Mouse (Mus musculus) kidney, postnatal 36 days (tissue): Measurements from ENCODE around the gene Hist1h4c.
A peak's percentile ranks its signal among the peaks of the same experiment; 100 is the strongest.
"Not testable (repeated sequence)": the region's sequence is repeated elsewhere in the genome, so short reads cannot be mapped to it uniquely, and the experiment has no call there.

ENCODE experiments used
- DNase-seq, 2 experiments: peaks; one replicate each; pipeline ENCODE4 v3.0.0; 2021 to 2022; ENCODE audit warnings: mixed read lengths in 2 of 2

The Hist1h4c gene

DNA sequence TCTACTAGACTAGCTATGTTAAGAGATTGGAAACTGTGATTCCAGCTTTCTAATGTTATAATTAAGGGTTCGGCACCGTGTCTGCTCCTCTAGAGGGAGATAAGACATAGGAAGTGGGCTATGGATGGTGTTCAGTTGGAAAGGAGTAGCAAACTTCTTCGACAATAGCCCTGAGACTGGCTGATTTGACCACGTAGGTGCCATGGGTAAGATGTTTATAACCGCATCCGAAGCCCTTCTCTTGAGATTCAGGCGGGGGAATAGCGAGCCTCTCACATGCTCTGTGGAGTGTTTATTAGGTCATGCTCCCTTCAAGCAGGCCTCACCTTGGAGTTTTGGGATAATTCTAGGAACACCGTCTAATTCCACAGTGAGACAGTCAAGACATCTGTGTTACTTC is 3.3 kb downstream of the Hist1h4c start:
- DNase-seq, result no peak

DNA sequence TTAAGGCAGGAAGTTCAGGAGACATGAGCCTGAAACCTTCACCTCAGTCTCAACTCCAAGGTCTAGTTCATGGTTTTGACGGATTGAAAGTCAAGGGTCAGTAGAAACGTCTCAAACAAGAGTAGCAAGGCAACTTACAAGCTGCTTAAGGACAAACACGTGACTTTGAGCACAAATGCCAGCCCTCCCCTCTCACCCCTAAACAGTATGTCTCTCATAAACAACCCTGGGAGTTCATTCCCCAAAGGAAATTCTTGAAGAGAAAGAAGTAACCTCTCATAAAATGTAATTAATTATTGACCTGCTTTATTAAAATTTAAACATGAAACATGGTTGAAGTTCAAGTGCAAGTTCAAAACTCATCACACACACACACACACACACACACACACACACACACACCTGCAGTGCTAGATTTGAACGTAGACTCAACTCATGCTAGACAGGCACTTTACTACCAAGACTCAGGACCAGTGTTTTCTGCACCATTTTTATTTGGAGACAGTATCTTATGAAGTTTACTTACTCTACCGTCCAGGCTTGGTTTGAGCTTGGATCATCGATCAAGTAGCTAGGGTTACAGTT is 4.3 kb downstream of the Hist1h4c start:
- DNase-seq, result peak; percentile 74 to 83

DNA sequence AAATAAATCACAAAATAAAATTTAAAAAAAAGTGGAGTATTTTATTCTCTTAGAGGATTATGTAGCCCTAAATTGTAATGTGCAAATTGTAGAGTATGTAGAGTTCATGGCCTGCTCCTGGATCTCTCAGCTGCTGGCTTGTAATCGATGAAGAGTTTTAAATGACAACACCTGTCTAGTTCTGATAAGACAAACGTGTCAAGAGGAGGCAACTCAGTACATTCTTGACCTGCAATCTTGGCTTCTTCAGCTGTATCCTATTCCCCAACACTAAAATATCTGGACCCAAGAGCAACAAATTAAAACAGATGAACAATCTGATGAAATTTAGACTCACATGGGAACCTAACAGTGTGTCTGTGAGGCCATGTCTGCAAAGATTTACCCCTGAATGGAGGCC is 8.8 kb downstream of the Hist1h4c start:
- DNase-seq, result no peak

DNA sequence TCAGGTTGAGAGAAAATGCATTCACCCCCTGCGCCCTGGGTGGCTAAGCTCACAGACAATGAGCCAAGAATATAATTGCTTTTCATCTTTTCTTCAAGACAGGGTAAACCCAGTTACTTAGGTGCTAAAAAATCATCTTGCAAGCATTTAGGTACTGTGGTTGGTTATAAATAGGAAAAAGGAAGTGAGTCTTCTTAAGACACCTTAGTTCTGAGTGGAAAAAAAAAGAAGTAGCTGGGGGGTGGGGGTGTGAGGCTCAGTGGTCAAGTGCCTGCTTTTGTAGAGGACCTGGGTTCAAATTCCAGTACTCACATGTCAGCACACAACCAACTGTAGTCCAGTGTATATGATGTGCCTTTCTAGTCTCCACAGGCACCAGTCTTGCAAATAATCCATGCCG is 9.3 kb downstream of the Hist1h4c start:
- DNase-seq, result no peak

DNA sequence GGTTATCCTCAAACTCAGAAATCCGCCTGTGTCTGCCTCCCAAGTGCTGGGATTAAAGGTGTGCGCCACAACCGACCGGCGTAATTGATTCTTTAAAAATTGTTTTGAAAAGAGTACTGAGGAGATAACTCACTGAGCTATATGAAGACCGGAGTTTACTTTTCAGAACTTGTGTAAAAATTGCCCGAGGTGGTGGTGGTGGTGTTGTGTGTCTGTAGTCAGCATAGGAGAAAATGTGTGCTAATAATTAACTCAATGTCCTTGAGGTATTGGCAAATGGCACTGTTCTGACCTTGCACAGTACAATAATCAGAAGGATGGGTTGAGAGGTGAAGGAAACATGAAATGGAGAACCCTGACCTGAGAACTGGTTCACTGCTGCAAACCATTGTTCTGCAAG is 10.3 kb downstream of the Hist1h4c start:
- peak; percentile 25 to 52 for DNase-seq

DNA sequence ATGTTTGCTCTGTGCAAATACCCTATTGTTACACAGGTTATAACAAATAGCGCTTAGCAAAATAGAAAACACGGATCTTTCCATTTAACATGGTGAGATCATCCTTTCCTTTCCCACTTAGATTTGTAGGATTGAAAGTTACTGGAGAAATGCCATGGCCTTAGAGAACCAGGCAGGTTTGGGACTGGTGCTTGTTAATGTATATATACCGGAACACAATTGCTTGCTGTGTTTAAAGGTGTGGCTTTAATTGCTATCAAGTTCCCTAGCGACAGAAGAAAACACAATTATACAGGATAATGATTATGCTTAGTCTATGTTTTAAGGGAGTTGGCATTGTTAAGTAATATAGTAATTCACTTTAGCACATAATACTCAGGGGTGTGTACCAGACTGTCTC is 11.1 kb downstream of the Hist1h4c start:
- DNase-seq, result no peak

DNA sequence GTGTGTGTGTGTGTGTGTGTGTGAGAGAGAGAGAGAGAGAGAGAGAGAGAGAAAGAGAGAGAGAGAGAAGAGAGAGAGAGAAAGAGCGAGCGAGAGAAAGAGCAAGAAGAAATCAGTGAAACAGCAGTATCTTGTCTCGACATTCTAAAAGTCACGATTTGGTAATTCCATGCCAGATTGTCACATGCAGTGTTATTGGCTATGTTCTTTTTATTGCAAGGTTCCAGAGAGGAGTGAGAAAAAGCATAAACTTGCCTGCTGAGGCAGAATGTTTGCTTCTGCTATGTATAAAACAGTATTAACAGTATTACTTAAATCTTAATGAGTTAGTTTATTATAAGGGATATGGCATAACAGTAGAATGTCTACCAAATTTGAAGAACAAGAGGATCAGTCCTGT is 12.3 kb downstream of the Hist1h4c start:
- DNase-seq, result no peak

DNA sequence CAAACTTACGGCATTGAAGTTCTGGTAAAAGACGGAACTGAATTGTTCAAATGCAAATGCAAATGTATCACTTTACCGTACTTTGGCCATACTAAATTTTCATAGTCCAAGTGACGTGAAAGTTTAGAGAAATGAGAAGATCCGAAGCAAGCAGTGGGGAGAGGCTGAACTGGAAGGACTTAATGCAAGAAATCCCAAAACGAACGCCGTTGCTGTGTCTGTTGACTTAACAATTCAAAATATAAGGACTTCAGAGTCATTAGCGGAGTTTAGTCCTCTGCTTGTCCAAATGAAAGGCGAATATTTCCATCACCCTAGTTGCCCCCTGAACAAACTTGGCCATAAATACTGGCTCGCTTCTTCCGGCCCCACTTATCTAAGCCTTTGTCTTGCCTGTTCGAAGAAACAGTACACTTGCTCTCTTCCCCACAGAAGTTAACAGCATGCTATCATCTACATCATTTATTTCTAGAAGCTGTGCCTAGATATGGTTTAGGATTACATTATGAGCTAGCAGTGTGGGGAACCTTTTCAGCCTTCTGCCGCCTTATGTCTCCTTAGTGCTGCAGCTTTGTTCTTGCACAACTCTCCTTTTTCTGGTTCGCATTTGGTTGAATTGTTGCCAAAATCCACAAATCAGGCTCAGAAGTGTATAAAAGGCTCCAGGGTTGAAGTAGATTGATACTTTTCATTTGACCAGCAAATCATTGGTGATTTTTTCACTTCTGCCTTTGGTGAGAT is 13.0 kb downstream of the Hist1h4c start:
- no peak for DNase-seq

DNA sequence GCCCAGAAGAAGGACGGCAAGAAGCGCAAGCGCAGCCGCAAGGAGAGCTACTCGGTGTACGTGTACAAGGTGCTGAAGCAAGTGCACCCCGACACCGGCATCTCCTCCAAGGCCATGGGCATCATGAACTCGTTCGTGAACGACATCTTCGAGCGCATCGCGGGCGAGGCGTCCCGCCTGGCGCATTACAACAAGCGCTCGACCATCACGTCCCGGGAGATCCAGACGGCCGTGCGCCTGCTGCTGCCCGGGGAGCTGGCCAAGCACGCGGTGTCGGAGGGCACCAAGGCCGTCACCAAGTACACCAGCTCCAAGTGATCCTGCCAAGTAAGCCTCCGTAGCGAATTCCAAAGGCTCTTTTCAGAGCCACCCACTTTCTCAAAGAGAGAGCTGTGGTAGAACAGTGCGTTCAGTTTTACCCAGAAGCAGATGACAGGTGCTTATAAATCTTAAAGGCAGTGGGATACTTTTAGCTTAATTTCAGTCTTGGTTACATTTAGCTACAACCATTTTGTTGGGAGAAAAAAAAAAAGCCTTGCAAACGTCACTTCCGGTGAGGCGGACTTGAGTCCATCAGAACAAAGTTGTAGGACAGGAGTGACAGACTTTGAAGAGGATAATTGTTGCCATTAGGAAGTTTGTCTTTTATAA is 13.8 kb downstream of the Hist1h4c start:
- DNase-seq, result peak; percentile 69 to 78

DNA sequence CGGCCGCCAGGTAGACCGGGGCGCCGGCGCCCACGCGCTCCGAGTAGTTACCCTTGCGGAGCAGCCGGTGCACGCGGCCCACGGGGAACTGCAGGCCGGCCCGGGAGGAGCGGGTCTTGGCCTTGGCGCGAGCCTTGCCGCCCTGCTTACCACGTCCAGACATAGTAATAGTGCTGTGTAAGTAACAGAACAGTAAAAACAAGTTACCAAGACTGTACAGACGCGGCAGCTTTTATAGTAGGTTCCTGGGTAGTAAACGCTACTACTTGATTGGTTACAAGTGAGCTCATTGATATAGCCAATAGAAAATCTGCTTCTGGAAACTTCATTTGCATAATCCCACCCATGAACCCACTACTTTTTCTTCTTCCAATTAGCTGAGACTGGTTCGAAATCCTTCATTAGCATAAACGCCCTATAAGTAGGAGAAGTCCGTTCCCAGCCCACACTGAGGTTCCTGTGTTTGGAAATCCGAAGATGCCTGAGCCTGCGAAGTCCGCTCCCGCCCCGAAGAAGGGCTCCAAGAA is 14.4 kb downstream of the Hist1h4c start, which contains the start of the genes Hist1h2ac and Hist1h2bc:
Gene Hist1h2ac, minus strand, starts transcription at position 194 of the 527 bp plus-strand sequence.
Gene Hist1h2bc, plus strand, starts transcription at position 445 of the 527 bp plus-strand sequence.
- peak; percentile 75 to 95 for DNase-seq

DNA sequence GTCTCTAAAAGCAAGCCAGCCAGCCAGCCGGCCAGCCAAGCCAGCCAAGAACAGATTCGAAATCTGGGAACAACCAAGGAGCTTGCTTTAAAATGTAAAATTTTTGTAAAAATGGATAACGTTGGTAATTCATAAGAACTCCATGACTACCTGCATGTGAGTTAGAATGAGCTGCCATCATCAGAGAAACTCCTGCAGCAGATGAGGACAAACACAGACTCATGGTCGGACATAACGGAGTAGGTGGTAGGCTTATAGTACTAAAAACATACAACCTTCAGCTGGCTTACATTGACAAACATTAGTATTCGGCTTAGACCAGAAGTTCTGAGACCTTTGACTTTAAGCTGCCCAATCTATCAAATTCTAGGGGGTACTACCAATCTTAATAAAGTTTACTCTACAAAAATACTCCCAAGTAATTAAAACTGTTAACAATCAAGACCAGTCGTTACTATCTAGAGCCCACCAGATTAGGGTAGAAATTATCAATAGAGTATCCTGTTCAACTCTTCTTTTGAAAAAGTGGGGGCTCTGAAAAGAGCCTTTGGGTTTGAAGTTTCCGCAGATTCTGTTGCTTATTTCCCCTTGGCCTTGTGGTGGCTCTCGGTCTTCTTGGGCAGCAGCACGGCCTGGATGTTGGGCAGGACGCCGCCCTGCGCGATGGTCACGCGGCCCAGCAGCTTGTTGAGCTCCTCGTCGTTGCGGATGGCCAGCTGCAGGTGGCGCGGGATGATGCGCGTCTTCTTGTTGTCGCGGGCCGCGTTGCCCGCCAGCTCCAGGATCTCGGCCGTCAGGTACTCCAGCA is 15.1 kb downstream of the Hist1h4c start:
- not testable (repeated sequence) for DNase-seq

DNA sequence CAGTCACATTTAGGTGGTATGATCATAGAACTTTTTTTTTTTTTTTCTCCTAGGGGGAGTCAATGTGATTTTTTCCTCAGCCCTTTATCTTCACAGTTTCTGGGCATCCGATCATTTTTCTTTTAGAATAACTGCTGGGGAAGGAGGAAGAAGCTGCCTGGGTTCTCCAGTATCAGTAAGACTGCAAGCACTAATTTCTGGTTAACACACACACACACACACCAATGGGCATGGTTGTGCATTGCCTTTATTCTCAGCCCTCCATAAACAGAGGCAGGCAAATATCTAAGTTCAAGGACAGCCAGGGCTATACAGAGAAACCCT is 15.7 kb downstream of the Hist1h4c start:
- DNase-seq, result no peak

DNA sequence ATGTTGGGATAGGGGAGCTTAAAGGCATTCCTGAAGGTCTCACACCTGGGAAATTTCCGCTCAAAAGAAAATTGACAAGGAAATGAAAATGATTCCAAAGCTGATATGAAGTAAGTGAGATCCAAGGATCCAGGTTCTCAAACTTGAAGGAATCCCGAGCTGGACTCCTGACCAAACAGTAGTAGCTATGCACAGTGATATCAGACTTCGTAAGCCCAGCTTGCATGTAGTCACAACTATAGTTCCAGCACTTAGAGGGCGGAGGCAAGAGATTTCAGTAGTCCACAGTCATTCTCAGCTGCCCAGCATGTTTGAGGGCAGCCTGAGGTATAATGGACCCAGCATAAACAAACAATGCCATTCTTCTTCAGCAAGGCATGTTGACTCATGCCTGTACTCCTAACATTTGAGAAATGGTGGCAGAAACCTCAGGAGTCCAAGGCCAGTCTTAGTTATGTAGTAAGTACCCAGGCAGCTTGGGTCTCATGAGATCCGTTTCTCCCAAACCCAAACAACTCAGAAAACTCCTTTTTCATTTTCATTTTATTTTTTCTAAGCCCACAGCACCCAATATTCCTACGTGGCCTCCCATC is 16.2 kb downstream of the Hist1h4c start:
- no peak for DNase-seq

DNA sequence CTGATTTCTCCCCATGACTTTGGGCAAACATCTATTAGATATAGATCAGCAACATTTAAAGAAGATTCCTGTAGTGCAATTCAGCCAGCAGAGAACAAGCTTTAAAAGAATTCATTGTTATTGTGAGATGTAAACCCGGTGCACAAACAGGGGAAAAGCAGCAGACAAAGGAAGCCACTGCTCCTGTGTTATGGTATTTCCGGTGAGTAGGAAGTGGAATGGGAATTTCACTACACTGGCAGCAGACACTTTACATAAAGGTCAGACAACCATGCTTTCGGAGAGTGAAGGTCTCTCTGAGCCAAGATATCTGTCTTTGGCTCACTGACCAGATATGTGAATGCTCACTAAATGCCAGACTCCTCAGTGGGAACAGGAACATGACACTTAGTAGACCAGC is 35.7 kb downstream of the Hist1h4c start:
- no peak for DNase-seq

DNA sequence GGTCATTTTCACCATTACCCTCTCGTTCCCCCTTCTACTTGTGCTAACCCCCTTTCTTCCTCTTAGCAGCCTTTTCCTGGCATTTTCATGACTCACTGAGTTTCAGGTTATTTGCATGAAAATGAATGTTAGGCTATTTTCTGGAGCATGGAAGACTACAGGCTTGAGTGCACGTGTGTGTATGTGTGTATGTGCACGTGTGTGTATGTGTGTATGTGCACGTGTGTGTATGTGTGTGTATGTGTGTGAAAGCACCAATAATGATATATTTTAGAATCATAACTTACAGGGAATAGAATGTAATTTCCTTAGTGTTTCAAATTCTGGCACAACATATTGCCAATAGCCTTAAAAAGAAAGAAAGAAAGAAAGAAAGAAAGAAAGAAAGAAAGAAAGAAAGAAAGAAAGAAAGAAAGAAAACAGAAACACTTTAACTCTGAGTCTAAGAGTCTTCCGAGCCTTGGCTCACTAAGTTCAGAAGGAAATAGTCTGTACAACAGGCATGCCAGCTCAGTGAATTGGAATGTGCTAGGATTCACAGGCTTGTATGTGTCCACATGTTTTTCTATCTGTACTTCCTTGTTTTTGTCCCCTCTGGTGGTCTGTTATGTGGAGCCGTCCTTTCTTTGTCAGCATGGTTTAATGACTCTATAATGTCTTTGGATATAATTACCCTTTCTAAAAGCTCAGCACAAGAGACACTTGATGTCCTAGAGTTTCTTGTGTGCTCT is 38.5 kb downstream of the Hist1h4c start:
- DNase-seq, result no peak
